Mouse (Mus musculus): ENCODE measurements around the gene Chst4. TPM values are rescaled to one million over a fixed set of nuclear protein-coding genes. Genes with fewer than 3 reads are reported as not detected.

Chst4 gene
- polyA plus RNA-seq, 1 experiment from 2014 or later = not detected

Other genes starting within 250 kb of the Chst4 start
- 3.3 and 3.5 TPM in 2 replicates for gene Phlpp2, start 171.2 kb downstream of the Chst4 start, polyA plus RNA-seq (2016; fragmentation: Nextera tagmentation; extraction: Ambion mirVana)
- gene Marveld3, start 77.5 kb downstream of the Chst4 start, polyA plus RNA-seq (2016; fragmentation: Nextera tagmentation; extraction: Ambion mirVana) = 0.43 and 0.61 TPM in 2 replicates
- not detected in 2 replicates for gene Tat, start 49.3 kb downstream of the Chst4 start, polyA plus RNA-seq (2016; fragmentation: Nextera tagmentation; extraction: Ambion mirVana)
- gene Zfp612, start 40.0 kb upstream of the Chst4 start, polyA plus RNA-seq (2016; fragmentation: Nextera tagmentation; extraction: Ambion mirVana) = 12.7 and 13.0 TPM in 2 replicates
- not detected in 2 replicates for gene Gm21964, start 61.5 kb upstream of the Chst4 start, polyA plus RNA-seq (2016; fragmentation: Nextera tagmentation; extraction: Ambion mirVana)
- not detected in 2 replicates for gene Gm17720, start 63.0 kb upstream of the Chst4 start, polyA plus RNA-seq (2016; fragmentation: Nextera tagmentation; extraction: Ambion mirVana)
- 5.3 and 7.7 TPM in 2 replicates for gene Calb2, start 128.5 kb upstream of the Chst4 start, polyA plus RNA-seq (2016; fragmentation: Nextera tagmentation; extraction: Ambion mirVana)
- gene Cmtr2, start 175.9 kb upstream of the Chst4 start, polyA plus RNA-seq (2016; fragmentation: Nextera tagmentation; extraction: Ambion mirVana) = 10.8 and 12.2 TPM in 2 replicates
- 0.13 and 0.16 TPM in 2 replicates for gene Hydin, start 227.2 kb upstream of the Chst4 start, polyA plus RNA-seq (2016; fragmentation: Nextera tagmentation; extraction: Ambion mirVana)

All from neural tube, embryonic 12.5 days (tissue).